Mouse (Mus musculus) testis, adult 2 months (tissue): ENCODE measurements around the gene Nectin4.

Experiments used
- CTCF ChIP-seq: fragments of 200-500 bp; IDR thresholded peaks from 2 replicates; pipeline ENCODE4 v1.5.1; 2012; ENCODE audit warnings: low read depth, mild to moderate bottlenecking, inconsistent platforms, low read length, moderate library complexity; ENCODE audit not compliant: control insufficient read depth, insufficient read depth, insufficient replicate concordance
- POLR2A ChIP-seq: fragments of 200-500 bp; IDR thresholded peaks from 2 replicates; pipeline ENCODE4 v1.6.1; 2012; ENCODE audit warnings: low read depth, mild to moderate bottlenecking, inconsistent platforms, low read length, moderate library complexity; ENCODE audit not compliant: control insufficient read depth

DNA sequence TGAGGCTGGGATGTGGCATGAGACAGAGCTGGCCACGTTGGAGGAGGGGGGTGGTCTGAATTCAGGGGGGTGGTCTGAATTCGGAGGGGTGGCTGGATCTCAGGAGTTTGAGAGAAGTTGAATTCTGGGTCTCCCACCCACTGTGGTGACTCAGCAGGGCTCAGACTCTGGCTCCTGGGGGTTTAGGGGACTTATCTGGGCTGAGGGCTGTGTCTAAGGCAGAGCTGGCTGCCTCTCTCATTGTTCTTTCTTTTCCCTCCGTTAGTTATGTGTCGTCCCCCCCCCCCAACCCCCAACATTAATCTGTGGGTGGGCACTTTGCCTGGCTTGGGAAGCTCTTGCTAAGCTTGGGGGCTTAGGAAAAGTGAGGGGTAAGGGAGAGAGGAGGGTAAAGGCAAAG lies 4.0 kb downstream of the Nectin4 start:
- TF ChIP-seq POLR2A (no peak), CTCF (no peak)
